Mouse (Mus musculus) retina, postnatal 1 day (tissue): ENCODE measurements around the gene Ntrk3.

ENCODE experiments used
- DNase-seq: peaks from one replicate; pipeline ENCODE4 v3.0.0-alpha.2; 2012

Gene Ntrk3

DNA sequence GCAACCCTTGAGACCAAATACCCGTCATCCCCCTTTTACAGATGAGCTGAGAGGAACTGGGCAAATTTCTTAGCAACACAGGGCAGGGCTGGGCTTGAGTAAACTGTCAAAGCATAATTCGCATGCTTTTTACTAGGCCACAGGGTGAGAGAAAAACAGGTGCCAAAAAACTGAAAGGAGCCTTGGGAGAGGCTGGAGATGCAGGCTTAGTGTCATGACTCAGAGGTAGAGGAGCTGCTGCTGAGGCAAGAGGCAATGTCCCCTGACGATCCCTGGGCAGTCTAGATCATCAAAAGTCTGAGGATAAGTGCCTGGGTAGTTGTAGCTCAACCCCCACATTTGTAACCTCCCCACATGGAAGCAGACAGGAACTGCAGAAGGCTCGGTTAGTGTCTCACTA, 116.7 kb downstream of the Ntrk3 start:
- DNase-seq: no peak

DNA sequence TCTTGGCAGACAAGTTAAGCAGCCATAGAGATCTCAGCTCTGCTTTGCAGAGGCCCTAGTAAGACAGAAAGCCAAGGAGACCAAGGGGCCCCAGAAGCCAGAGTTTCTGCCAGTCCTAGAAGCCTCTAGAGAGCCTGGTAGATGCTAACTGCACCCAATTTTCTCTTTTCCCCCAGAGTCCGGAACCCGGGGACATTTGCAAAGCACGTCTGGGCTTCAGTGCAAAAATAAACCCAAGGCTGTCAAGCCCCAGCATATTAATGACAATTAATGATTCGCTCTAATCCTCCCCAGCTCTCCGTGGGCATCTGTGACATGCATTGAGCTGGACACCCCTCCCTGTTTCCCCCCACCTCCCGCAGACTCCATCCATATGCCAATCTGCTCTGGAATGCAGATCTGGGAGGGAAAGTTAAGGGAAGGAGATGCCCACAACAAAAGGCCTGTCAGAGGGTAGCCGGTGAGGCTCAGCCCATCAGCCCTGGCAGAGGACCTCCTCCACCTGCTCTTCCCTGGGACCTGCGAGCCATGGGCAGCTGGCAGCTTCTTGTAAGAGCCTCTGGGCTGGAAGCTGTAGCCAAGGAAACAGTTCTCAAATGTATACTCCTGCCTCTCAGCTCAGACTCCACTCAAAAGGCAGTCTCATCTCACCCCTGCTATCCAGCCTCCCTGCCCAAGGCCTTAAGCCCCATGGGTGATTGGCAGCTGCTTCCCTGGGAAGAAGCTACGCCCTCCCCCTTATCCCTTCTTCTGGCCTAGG, 117.8 kb downstream of the Ntrk3 start:
- DNase-seq: peak; percentile 83

DNA sequence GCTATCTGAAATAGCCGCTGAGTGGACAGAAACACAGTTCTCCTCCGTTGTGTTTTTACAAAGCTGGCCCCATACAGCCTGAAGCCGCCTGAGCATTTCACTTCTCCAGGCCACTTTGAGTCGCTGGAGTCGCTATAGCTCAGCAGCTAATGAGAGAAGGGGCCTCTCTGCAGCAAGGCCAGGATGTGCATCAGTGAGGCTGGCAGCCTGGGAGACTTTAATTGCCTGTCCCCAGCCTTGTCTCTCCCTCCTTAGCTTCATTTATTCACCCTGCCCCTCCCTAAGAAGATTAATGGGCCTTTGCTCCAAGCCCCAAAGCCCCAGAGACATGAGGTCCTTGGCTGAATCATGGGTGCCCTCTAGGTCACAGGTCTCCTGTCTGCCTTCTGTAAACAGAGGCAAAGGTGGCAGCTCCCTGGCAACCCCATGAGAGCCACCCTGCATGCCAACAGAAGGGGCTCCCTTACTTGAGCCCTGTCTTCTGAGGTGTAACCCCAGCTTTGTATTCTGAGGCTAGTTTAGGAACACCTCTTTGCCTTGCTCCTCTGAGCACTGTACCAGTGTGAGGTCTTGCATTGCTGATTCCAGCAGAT, 132.2 kb downstream of the Ntrk3 start:
- DNase-seq: peak; percentile 43

DNA sequence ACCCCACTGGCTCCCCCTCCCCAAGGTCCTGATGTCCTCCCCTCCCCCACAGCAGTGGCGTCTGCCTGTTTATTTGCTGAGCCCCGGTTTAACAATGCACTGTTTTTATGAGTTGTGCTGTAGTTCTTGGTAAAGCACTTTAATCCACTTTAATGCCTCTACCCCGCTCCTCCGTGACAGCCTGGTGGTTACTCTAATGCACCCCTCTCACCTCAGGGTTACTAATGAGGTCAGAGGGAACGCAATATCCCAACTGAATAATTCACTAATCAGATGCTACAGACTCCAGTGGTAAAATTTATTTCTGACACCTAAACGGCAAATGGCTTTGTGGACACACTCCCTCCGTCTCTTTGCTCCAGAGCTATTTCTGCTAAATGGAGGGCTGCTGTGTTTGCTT, 133.9 kb downstream of the Ntrk3 start:
- DNase-seq: no peak

DNA sequence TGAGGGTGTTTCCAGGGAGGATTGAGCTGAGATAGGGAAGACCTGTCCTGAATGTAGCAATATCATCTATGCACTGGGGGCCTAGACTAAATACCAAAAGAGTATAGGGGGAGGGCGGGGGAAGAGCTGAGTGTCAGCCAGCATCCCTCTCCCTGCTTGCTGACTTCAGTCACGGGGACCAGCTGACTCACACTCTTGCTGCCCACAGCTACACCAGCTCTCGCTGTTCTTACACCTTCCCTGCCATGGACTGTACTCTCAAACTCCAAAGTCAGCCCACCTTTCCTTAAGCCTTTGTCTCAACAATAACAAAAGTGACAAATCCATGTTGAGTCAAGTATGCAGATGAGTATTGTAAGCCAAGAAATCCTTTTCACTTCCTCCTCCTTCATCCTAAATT, 136.0 kb downstream of the Ntrk3 start:
- no peak for DNase-seq

DNA sequence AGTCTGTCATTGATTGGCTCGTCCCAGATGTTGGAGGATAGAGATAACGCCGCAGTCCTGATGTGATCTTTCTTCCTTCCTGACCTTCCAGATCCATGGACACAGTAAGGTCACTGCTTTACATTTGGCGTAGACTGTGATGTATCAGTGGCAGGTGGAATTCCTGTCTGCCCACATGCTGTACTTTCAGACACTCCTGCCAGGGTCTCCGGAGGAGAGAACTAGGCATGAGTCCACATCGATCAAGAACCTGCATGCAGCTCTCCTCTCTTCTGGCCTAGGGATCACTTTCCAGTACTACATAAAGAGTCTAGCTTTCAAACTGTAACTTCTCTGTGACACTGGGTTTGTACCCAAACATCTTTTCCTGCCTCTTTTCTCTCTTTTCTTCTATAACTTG, 136.9 kb downstream of the Ntrk3 start:
- no peak for DNase-seq

DNA sequence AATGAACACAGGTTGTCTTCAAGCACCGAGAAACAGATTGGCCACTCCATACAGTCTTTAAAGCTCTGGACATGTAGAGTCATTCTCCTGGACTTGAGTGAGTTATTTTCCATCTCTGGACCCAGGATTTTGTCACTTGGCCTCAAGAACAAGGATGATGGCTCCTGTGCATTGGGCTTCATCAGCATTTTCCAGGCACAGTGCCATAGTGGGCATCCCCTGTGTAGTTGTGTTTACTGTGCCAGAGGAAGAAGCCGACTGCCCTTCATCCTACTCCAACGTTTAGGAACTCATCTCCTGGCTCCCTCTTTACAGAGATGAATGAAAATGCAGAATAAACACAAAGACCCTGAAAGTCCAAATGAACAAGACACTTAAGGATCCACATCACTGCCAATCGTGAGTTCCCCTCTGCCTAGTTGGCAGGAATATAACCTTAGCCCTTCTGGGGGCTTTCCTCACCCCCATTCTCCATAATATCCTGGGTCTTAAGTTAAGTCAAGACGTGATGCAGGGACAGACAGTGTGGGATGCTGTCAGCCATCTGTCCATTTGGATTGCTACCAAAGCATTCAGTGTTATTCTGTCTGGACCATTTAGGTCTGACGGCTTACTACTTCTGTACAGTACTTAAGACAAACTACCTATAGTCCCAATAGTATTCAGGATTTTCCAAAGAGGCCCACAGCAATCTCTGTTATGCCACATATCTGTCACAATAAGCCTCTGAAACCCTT, 137.7 kb downstream of the Ntrk3 start:
- no peak for DNase-seq

DNA sequence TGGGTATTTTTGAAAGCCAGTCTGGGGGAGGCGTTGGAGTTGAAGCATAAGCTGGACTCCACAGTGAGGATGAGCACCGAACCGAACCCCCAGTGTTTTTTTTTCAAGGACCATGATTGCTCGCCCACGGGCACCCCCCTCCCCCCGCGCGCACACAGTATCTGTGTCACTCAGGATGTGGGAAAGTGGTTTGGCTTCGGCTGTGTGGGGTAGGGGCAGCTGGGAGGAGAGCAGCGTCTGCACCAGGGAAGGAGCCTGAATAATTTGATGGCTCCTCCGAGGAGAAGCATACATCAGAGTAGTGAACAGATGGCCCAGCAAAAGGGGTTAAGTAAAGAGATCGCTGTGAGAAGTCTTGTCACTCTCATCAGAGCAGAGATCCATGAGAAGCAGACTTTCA, 139.7 kb downstream of the Ntrk3 start:
- DNase-seq: no peak

DNA sequence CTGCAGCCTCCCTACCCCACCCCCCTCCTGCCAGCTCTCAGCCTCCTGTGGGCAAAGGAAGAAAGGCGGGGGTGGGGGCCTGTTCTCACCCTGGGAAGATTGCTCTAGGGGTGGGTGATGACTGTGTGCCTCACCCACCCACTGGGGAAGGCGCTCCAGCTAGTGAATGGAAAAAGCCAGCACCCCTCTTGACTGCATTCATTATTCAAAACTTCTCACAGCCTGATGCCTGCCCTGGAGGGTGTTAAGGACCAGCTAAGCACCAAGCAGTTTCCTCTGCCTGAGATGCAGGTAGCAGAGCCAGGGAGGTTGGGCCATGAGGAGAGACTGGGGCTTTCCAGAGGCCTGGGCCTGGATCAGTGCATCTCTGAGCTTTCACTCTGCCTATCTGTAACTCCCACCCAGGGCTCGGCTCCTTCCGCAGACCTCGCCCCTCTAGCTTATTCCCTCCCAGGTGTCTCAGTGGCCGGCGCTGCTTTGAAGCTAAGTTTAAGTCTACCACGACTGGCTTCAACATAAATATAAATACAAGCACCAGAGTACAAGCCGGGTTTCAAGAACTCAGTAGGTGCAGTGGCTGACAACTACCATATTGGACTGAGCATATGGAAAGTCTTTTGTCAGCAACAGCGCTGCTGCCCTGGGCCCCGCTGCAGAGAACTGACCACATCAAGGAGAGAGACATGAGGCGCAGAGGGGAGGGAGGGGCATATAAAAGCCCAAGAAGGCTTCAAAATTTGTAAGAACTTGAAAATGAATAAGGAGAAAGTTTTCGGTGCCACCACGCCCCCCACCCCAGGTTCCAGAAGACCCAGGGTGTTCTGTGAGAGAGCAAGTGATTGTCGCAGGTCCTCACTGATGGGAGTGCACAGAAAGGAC, 140.3 kb downstream of the Ntrk3 start:
- no peak for DNase-seq

DNA sequence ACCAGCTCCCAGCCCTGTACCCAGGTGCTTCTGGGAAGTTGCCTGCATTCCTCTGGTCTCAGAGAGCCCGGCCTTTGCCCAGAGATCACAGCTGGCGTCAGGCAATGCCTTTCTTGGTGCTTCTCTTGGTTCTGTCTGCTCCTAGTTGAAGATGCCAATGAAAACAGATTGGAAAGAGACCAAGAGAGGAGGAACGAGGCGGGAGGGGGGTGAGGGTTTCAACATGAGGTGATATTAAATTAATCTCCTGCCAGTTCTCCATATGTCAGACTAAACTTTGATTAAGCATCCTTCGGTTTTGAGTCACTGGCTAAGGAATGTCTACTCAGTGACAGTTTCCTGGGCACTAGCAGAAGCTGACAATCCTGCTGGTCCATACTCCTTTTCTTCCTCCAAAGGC, 141.3 kb downstream of the Ntrk3 start:
- DNase-seq: no peak

DNA sequence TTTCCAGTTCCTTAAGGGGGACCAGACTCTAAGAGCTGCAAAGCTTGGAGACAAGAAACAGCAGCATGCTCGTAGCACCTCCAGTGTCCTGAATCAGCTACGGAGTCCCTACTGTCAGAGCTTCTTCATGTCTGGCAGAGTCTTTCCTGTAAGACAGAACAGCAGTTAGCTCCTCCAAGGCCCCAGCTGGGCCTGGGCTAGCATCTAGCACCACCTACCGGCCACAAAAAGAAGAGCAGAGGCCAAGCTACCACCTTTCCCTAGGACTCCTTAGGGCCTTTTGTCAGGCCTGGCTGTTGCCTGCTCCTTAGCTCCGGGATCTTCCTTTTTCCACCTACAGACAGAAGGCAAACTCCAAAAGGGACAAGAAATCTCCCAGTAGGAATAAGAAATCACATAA, 141.9 kb downstream of the Ntrk3 start:
- DNase-seq: peak; percentile 77

DNA sequence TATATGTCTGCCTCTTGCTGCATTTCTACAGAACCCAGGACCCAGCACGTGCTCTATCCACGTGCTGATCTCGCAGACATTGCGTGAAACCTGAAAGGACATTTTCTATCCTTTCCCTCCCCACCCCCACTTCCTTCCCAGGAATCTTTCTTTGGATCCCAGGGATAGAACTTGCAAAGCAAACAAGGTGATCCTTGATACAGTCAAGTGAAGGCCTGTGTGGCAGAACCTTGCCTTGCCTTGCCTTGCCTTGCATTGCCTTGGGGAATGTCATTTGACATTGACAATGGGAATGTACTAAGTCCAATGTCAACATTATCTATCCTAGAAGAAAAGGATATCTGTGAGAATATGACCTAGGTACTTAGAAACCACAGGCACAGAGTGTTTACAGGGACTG, 144.9 kb downstream of the Ntrk3 start:
- DNase-seq: no peak

DNA sequence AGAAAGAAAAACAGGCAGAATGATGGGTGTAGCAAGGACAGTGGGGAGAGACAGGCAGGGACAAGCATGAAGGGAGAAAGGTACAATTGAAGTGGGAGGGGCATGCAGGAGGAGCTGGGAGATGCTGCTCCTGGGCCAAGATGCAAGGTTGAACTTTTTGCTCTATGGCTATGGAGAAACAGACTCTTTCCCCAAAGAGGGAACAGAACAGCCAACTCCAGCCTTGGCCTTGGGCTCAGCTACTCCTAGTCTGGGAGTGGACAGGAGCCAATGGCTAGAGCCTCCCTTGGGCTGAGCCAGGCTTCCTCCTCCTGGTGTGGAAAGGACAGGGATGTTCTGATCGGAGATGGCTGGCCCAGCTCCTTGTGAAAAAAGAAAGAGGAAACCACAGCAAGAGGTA, 145.6 kb downstream of the Ntrk3 start:
- no peak for DNase-seq

DNA sequence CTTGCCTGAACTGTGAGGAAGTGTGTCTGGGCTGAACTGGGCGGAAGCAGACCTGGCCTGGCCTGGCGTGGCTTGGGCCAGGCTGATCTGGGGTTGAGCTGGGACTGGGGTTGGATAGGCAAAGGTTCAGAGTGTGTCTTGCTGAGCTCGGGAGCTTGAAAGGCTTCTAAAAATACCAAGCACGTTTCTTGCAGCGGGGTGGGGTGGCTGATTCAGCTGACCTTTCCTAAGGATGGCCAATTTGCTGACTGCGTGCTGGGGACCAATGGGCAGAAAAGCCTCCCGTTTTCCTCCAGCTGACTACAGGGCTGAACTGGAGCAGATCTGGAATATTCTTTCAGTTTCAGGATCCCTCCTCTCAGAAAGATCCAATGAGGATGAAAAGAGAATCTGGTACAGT, 148.0 kb downstream of the Ntrk3 start:
- DNase-seq: no peak

DNA sequence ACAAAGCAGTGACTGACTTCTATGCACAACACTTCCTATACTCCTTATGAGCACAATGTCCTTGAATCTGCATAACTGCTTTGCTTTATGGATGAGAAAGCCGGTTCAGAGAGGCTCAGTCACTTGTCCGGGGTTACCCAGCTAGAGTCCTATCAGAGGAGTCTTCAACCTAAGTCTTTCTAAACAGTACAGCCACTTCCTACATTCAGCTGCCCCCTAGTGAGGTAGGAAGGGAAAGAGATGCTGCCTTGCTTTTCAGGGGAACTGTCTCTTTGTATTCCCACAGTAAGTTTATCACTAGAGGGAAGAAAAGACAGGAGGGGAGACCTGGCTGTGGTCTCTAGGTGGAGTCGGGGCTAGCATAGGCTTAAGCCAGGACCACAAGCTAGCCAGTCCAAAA, 151.0 kb downstream of the Ntrk3 start:
- DNase-seq: no peak

DNA sequence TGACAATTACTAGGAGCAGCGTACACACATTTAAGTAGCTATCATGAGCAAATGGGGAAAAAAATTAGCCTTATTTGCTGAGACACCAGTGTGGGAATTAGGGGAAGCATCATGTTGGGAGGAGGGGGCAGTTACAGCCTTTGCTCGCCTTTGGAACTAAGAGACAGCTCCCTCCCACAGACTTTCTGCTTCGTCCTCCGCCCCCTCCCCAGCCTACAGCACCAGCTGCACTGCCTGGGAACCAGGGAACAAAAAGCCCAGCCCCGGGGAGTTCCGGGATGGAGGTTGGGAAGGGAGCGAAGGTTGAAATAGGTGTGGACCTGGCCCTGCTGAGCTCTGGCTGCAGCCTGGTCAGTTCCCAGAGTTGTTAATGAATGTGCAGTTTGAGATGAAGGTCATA, 151.9 kb downstream of the Ntrk3 start:
- DNase-seq: no peak

DNA sequence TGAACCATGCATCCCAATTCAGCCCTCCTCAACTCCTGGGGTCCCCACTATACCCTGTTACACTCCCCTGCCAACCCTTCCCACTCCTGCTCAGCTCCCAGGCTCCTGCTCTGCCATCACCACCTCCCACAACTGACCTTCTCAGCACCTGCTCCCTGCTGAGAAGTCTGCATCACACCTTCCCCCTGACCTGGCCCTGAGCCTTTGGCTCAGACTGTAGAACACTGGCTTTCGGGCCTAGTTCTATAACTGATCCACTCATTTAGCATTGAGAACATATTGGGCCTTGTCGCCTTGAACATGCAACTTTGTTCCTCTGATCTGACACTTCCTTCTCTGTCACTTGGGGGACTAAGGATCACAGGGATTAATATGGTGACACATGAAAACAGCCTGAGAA, 152.9 kb downstream of the Ntrk3 start:
- no peak for DNase-seq

DNA sequence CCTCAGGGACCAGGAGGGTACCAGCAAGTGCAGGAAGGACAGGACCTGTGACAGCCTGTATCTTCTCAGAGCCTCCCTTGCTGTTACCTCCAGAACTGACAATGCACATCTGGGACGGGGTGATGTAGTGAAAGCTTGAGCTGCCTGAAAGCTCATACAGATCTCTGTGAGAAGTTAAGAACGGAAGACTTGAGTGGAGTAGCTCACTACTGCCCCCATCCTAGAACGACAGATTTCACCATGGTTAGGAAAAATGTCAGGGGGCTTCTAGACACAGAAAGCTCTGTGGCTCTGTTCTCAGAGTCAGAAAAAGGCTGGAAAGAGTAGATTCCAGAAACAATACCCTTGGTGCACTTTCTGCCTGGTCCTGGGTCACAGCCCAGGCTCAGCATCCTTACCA, 153.3 kb downstream of the Ntrk3 start:
- peak; percentile 37 for DNase-seq

DNA sequence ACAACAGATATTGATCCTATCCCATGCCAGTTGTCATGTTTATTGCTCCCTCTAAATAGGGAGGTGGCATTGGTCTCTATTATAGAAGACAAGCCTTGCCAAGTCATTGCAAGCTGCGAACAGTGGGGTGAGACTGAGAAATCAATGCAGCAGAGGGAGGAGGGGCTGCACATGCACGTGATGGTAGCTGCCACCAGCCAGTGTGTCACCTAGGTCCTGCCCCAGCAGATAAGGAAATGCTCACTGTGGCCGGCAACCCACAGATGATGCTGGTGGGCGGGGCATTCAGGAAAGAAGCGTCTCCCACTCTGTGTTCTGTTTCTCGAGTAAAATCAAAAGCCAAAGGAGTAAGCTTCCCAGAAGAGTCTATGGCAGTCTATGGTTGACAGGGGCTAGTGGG, 154.1 kb downstream of the Ntrk3 start:
- no peak for DNase-seq

DNA sequence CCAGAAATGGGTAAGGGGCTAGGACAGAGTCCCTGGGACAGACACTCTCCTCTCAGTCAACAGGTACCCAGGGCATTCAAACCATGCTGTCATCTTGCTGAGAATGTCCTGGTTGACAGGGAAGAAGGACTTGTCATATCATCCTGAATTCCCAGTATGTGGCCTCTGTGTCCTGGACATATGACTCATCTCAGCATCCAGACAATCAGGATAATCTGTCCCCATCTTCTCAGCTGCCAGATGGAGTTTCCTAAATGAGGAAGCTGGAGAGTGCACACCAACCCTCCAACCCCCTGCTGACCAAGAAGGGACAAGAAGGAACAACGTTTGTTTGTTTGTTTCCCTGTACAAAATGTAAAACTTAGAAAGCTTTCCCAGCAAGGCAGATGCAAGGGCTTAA, 156.5 kb downstream of the Ntrk3 start:
- no peak for DNase-seq

DNA sequence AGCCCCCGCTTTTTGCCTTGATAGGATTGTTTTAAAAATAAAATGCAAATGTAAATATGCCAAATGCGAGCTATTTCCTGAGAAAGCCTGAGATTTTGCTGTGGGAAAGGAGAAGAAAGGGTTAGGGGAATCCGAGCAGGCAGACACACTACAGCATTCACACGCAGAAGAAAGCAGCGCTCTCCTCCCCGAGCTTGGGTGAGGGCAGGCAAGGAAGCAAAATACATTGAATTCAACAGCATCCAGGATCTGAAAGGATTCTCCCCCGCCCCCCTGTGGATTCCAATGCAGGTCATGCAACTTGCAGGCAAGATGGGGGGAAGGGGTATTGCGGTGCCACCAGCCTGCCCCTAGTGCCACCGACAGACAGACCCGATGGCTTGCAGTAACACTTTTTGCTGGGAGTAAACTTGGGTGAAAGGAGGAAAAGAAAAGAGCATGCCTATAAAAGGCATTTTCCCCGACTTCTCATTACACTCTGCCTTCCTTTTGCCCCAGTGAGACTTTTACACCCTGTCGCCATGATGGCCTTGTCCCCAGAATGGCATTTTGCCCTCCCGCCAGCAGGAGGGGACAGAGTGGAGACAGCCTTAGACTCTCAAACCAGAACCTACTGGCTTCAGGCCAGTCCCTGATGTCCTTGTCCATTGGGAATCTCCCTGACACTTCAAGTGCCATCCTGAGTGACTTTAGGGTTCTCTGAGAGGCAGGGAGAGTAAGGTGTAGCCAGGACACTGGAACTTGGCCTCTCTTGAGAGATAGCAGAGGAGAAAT, 158.2 kb downstream of the Ntrk3 start:
- DNase-seq: peak; percentile 79
